Mouse (Mus musculus): ENCODE data around the gene Pou4f1. TPM values are rescaled to one million over a fixed set of nuclear protein-coding genes. Genes with fewer than 3 reads are reported as not detected.
"Not testable (repeated sequence)": the region's sequence is repeated elsewhere in the genome, so short reads cannot be mapped to it uniquely, and the experiment has no call there.

Pou4f1 gene
- 0.25 and 0.43 TPM in 2 replicates for polyA plus RNA-seq (2015; fragmentation: Nextera tagmentation; extraction: Ambion mirVana)

- peak within 1 kb of the TSS; percentile 41; the same call in 1 of the 2 replicates for H3K9ac ChIP-seq (ENCODE audit: low read length)
- H3K4me2 ChIP-seq (ENCODE audit: low read depth, low read length): peak within 1 kb of the TSS; percentile 83
- ATAC-seq (ENCODE audit: low read depth): peak; percentile 87
- no peaks in the 10 kb centered on the region for H3K36me3 ChIP-seq (ENCODE audit: control insufficient read depth, insufficient read depth, low read length)
- peaks cover 20% of the 10 kb centered on the region for H3K4me1 ChIP-seq (replicated peaks; ENCODE audit: control insufficient read depth, insufficient read depth, low read length)
- WGBS: under 1% methylated on average over 57 of the region's 62 CpGs
- peaks cover 95% of the 10 kb centered on the region for H3K27me3 ChIP-seq (ENCODE audit: control insufficient read depth, insufficient read depth, low read depth, low read length)
- no peak within 1 kb of the TSS for H3K27ac ChIP-seq (ENCODE audit: low read length)
- H3K9me3 ChIP-seq (ENCODE audit: control insufficient read depth, low read length): no peaks in the 10 kb centered on the region
- peak within 1 kb of the TSS; percentile 56 for H3K4me3 ChIP-seq (ENCODE audit: low read length)
These were observed at the start of gene Pou4f1 for GRCm38 (mm10) chr14:104467966-104468622. Gene Pou4f1, minus strand, starts transcription at chr14:104467999.

GRCm38 (mm10) chr14:104511664-104512063 is 43.9 kb upstream of the Pou4f1 start:
- no peak overlapping the region for H3K27ac ChIP-seq (ENCODE audit: low read length)
- ATAC-seq (ENCODE audit: low read depth): no peak
- H3K4me2 ChIP-seq (ENCODE audit: low read depth, low read length): no peak overlapping the region
- H3K4me3 ChIP-seq (ENCODE audit: low read length): no peak overlapping the region
- no peaks in the 10 kb centered on the region for H3K27me3 ChIP-seq (ENCODE audit: control insufficient read depth, insufficient read depth, low read depth, low read length)
- H3K9ac ChIP-seq (ENCODE audit: low read length): no peak overlapping the region
- no peaks in the 10 kb centered on the region for H3K4me1 ChIP-seq (replicated peaks; ENCODE audit: control insufficient read depth, insufficient read depth, low read length)
- H3K9me3 ChIP-seq (ENCODE audit: control insufficient read depth, low read length): no peaks in the 10 kb centered on the region
- WGBS: 76% methylated on average over 1 of the region's 1 CpGs
- 0 out of 2 replicates have a peak, but pooled peaks cover 3% of the 10 kb centered on the region for H3K36me3 ChIP-seq (ENCODE audit: control insufficient read depth, insufficient read depth, low read length)

- not testable (repeated sequence) for H3K4me3 ChIP-seq (ENCODE audit: low read length); ATAC-seq (ENCODE audit: low read depth); H3K4me1 ChIP-seq (replicated peaks; ENCODE audit: control insufficient read depth, insufficient read depth, low read length); H3K9me3 ChIP-seq (ENCODE audit: control insufficient read depth, low read length); H3K27me3 ChIP-seq (ENCODE audit: control insufficient read depth, insufficient read depth, low read depth, low read length); H3K4me2 ChIP-seq (ENCODE audit: low read depth, low read length); H3K27ac ChIP-seq (ENCODE audit: low read length); H3K9ac ChIP-seq (ENCODE audit: low read length)
- 82% methylated on average over 3 of the region's 3 CpGs for WGBS
- H3K36me3 ChIP-seq (ENCODE audit: control insufficient read depth, insufficient read depth, low read length): peaks cover 16% of the 10 kb centered on the region
These were observed 35.0 kb upstream of the Pou4f1 start for GRCm38 (mm10) chr14:104502761-104503160.

- no peak for ATAC-seq (ENCODE audit: low read depth)
- Histone ChIP-seq H3K4me1 (replicated peaks; ENCODE audit: control insufficient read depth, insufficient read depth, low read length) (no peaks in the 10 kb centered on the region), H3K4me3 (ENCODE audit: low read length) (no peak overlapping the region), H3K4me2 (ENCODE audit: low read depth, low read length) (no peak overlapping the region), H3K9me3 (ENCODE audit: control insufficient read depth, low read length) (no peaks in the 10 kb centered on the region), H3K9ac (ENCODE audit: low read length) (no peak overlapping the region), H3K27ac (ENCODE audit: low read length) (no peak overlapping the region), H3K27me3 (ENCODE audit: control insufficient read depth, insufficient read depth, low read depth, low read length) (peaks cover 13% of the 10 kb centered on the region), H3K36me3 (ENCODE audit: control insufficient read depth, insufficient read depth, low read length) (peaks cover 9% of the 10 kb centered on the region; the same call in 1 of the 2 replicates)
- 85% methylated on average over 8 of the region's 8 CpGs for WGBS
These were observed 12.0 kb upstream of the Pou4f1 start for GRCm38 (mm10) chr14:104479751-104480150.

- no peak for ATAC-seq (ENCODE audit: low read depth)
- H3K9me3 ChIP-seq (ENCODE audit: control insufficient read depth, low read length): no peaks in the 10 kb centered on the region
- H3K27me3 ChIP-seq (ENCODE audit: control insufficient read depth, insufficient read depth, low read depth, low read length): peaks cover 24% of the 10 kb centered on the region
- H3K4me1 ChIP-seq (replicated peaks; ENCODE audit: control insufficient read depth, insufficient read depth, low read length): peaks cover 6% of the 10 kb centered on the region
- H3K27ac ChIP-seq (ENCODE audit: low read length): no peak overlapping the region
- H3K4me3 ChIP-seq (ENCODE audit: low read length): no peak overlapping the region
- no peak overlapping the region for H3K4me2 ChIP-seq (ENCODE audit: low read depth, low read length)
- H3K36me3 ChIP-seq (ENCODE audit: control insufficient read depth, insufficient read depth, low read length): peaks cover 9% of the 10 kb centered on the region; the same call in 1 of the 2 replicates
- WGBS: 82% methylated on average over 5 of the region's 5 CpGs
- no peak overlapping the region for H3K9ac ChIP-seq (ENCODE audit: low read length)
These were observed 10.8 kb upstream of the Pou4f1 start for GRCm38 (mm10) chr14:104478593-104478992.

- no peak overlapping the region for H3K9ac ChIP-seq (ENCODE audit: low read length)
- WGBS: 97% methylated on average over 8 of the region's 8 CpGs
- no peak overlapping the region for H3K27ac ChIP-seq (ENCODE audit: low read length)
- peaks cover 14% of the 10 kb centered on the region for H3K4me1 ChIP-seq (replicated peaks; ENCODE audit: control insufficient read depth, insufficient read depth, low read length)
- no peak overlapping the region for H3K4me3 ChIP-seq (ENCODE audit: low read length)
- H3K36me3 ChIP-seq (ENCODE audit: control insufficient read depth, insufficient read depth, low read length): peaks cover 9% of the 10 kb centered on the region; the same call in 1 of the 2 replicates
- ATAC-seq (ENCODE audit: low read depth): no peak
- no peaks in the 10 kb centered on the region for H3K9me3 ChIP-seq (ENCODE audit: control insufficient read depth, low read length)
- no peak overlapping the region for H3K4me2 ChIP-seq (ENCODE audit: low read depth, low read length)
- H3K27me3 ChIP-seq (ENCODE audit: control insufficient read depth, insufficient read depth, low read depth, low read length): peaks cover 32% of the 10 kb centered on the region
These were observed 9.8 kb upstream of the Pou4f1 start for GRCm38 (mm10) chr14:104477616-104478015.

- WGBS: 74% methylated on average over 1 of the region's 1 CpGs
- peaks cover 9% of the 10 kb centered on the region; the same call in 1 of the 2 replicates for H3K36me3 ChIP-seq (ENCODE audit: control insufficient read depth, insufficient read depth, low read length)
- no peak overlapping the region for H3K9ac ChIP-seq (ENCODE audit: low read length)
- H3K4me2 ChIP-seq (ENCODE audit: low read depth, low read length): no peak overlapping the region
- no peak overlapping the region for H3K4me3 ChIP-seq (ENCODE audit: low read length)
- H3K27ac ChIP-seq (ENCODE audit: low read length): no peak overlapping the region
- peaks cover 14% of the 10 kb centered on the region for H3K4me1 ChIP-seq (replicated peaks; ENCODE audit: control insufficient read depth, insufficient read depth, low read length)
- H3K27me3 ChIP-seq (ENCODE audit: control insufficient read depth, insufficient read depth, low read depth, low read length): peaks cover 52% of the 10 kb centered on the region
- no peak for ATAC-seq (ENCODE audit: low read depth)
- H3K9me3 ChIP-seq (ENCODE audit: control insufficient read depth, low read length): no peaks in the 10 kb centered on the region
These were observed 7.6 kb upstream of the Pou4f1 start for GRCm38 (mm10) chr14:104475438-104475837.

GRCm38 (mm10) chr14:104468623-104468970 is 798 bp upstream of the Pou4f1 start:
- 10% methylated on average over 6 of the region's 6 CpGs for WGBS
- Histone ChIP-seq H3K27ac (ENCODE audit: low read length) (no peak overlapping the region), H3K4me1 (replicated peaks; ENCODE audit: control insufficient read depth, insufficient read depth, low read length) (peaks cover 24% of the 10 kb centered on the region), H3K9me3 (ENCODE audit: control insufficient read depth, low read length) (no peaks in the 10 kb centered on the region), H3K9ac (ENCODE audit: low read length) (no peak overlapping the region), H3K27me3 (ENCODE audit: control insufficient read depth, insufficient read depth, low read depth, low read length) (peaks cover 93% of the 10 kb centered on the region), H3K4me3 (ENCODE audit: low read length) (no peak overlapping the region), H3K4me2 (ENCODE audit: low read depth, low read length) (no peak overlapping the region), H3K36me3 (ENCODE audit: control insufficient read depth, insufficient read depth, low read length) (no peaks in the 10 kb centered on the region)
- ATAC-seq (ENCODE audit: low read depth): no peak

GRCm38 (mm10) chr14:104467133-104467965 is 450 bp downstream of the Pou4f1 start:
- no peaks in the 10 kb centered on the region for H3K36me3 ChIP-seq (ENCODE audit: control insufficient read depth, insufficient read depth, low read length)
- H3K4me3 ChIP-seq (ENCODE audit: low read length): peak overlapping the region; percentile 56
- no peaks in the 10 kb centered on the region for H3K9me3 ChIP-seq (ENCODE audit: control insufficient read depth, low read length)
- peak; percentile 75 for ATAC-seq (ENCODE audit: low read depth)
- peak overlapping the region; percentile 83 for H3K4me2 ChIP-seq (ENCODE audit: low read depth, low read length)
- H3K27ac ChIP-seq (ENCODE audit: low read length): no peak overlapping the region
- peak overlapping the region; percentile 41; the same call in 1 of the 2 replicates for H3K9ac ChIP-seq (ENCODE audit: low read length)
- peaks cover 92% of the 10 kb centered on the region for H3K27me3 ChIP-seq (ENCODE audit: control insufficient read depth, insufficient read depth, low read depth, low read length)
- peaks cover 16% of the 10 kb centered on the region for H3K4me1 ChIP-seq (replicated peaks; ENCODE audit: control insufficient read depth, insufficient read depth, low read length)
- under 1% methylated on average over 101 of the region's 101 CpGs for WGBS

Data from lung, embryonic 16.5 days (tissue).